Mouse (Mus musculus): Measurements from ENCODE around the gene Etv2. TPM values are rescaled to one million over a fixed set of nuclear protein-coding genes. Genes with fewer than 3 reads are reported as not detected.

The Etv2 gene
- polyA plus RNA-seq, 1 experiment from 2014 or later: not detected

DNA sequence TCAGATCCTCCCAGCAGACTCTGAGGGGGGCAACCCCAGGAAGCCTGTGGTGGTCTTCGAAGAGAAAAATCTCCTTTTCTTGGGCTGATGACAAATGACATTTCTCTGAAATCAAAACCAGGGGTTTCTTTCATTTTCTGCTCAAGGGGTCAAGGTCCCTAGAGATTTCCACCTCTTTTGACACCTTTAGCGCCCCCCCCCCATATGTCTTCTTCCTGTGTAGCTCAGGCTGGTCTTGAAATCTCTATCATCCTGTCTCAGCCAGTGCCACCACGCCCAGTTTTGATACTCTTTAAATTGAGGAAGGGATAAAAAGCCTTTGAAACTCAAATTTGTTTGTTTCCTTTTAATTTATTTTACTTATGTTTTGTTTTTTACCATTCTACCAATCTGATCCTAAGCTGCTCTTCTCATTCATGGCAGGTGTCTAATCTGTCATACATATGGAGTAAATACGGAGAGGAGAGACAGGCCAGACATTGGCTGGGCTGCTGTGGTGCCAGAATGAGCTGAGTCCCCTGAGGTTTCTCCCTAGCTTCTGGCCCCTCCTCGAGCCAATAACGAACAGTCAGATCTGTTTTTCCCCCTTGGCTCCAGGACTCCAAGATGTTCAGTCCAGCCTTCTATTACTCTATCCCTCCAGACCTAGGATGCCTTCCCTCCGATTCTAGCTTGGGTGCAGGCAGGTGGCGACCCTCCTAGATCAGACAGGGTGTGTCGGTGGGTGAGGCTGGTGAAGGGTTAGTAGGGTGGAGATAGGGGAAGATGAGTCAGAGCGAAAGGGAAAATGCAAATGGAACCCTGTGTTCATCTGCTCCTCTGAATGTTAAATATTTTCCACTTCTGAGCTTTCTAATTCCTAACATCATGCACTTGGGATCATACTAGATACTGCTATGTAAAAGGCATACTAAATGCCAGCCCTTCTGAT is 41.8 kb downstream of the Etv2 start:
- WGBS: 65% methylated on average over 10 of the region's 10 CpGs
- Histone ChIP-seq H3K4me2 (no peak overlapping the region), H3K9me3 (no peaks in the 10 kb centered on the region), H3K9ac (no peak overlapping the region), H3K27me3 (no peaks in the 10 kb centered on the region), H3K36me3 (no peaks in the 10 kb centered on the region), H3K4me3 (no peak overlapping the region), H3K4me1 (peaks cover 9% of the 10 kb centered on the region), H3K27ac (no peak overlapping the region)
- ATAC-seq (ENCODE audit: borderline replicate concordance, extremely low read depth, low FRiP score, low TSS enrichment): no peak

- ATAC-seq (ENCODE audit: borderline replicate concordance, extremely low read depth, low FRiP score, low TSS enrichment): no peak
- 34% methylated on average over 5 of the region's 5 CpGs for WGBS
- Histone ChIP-seq H3K4me2 (no peak overlapping the region), H3K9me3 (no peaks in the 10 kb centered on the region), H3K4me3 (no peak overlapping the region), H3K27ac (0 out of 2 replicates have a peak overlapping the region, but pooled peaks have one; percentile 8), H3K4me1 (peaks cover 6% of the 10 kb centered on the region), H3K36me3 (no peaks in the 10 kb centered on the region), H3K27me3 (no peaks in the 10 kb centered on the region), H3K9ac (no peak overlapping the region)
These were observed 42.8 kb downstream of the Etv2 start for GRCm38 (mm10) chr7:30592772-30593423.

DNA sequence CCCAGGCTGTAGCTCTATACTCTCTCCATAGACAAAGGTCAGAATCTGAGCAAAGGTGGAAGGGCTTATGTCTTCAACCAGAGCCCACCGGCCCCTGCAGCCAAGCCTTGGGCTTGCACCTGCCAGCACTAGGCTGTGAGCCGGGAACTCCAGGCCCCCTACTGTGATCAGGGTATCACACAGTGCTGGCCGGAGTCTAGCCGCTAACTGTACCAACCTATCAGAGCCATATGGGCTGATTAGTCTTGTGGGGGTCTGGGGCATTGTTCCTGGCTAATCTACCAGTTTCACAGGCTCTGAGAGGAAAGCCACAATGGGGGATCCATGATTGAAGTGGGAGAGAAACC is 44.1 kb downstream of the Etv2 start:
- peaks cover 16% of the 10 kb centered on the region for H3K4me1 ChIP-seq
- 62% methylated on average over 4 of the region's 4 CpGs for WGBS
- H3K9me3 ChIP-seq: no peaks in the 10 kb centered on the region
- H3K36me3 ChIP-seq: peaks cover 2% of the 10 kb centered on the region
- H3K27me3 ChIP-seq: no peaks in the 10 kb centered on the region
- no peak overlapping the region for H3K27ac ChIP-seq
- H3K4me2 ChIP-seq: no peak overlapping the region
- no peak overlapping the region for H3K9ac ChIP-seq
- no peak overlapping the region for H3K4me3 ChIP-seq
- ATAC-seq (ENCODE audit: borderline replicate concordance, extremely low read depth, low FRiP score, low TSS enrichment): no peak

GRCm38 (mm10) chr7:30590927-30591604 is 44.6 kb downstream of the Etv2 start:
- ATAC-seq (ENCODE audit: borderline replicate concordance, extremely low read depth, low FRiP score, low TSS enrichment): no peak
- Histone ChIP-seq H3K9me3 (no peaks in the 10 kb centered on the region), H3K27me3 (no peaks in the 10 kb centered on the region), H3K4me1 (peaks cover 18% of the 10 kb centered on the region), H3K36me3 (peaks cover 7% of the 10 kb centered on the region), H3K27ac (no peak overlapping the region), H3K9ac (no peak overlapping the region), H3K4me3 (no peak overlapping the region), H3K4me2 (no peak overlapping the region)
- WGBS: 84% methylated on average over 9 of the region's 9 CpGs

DNA sequence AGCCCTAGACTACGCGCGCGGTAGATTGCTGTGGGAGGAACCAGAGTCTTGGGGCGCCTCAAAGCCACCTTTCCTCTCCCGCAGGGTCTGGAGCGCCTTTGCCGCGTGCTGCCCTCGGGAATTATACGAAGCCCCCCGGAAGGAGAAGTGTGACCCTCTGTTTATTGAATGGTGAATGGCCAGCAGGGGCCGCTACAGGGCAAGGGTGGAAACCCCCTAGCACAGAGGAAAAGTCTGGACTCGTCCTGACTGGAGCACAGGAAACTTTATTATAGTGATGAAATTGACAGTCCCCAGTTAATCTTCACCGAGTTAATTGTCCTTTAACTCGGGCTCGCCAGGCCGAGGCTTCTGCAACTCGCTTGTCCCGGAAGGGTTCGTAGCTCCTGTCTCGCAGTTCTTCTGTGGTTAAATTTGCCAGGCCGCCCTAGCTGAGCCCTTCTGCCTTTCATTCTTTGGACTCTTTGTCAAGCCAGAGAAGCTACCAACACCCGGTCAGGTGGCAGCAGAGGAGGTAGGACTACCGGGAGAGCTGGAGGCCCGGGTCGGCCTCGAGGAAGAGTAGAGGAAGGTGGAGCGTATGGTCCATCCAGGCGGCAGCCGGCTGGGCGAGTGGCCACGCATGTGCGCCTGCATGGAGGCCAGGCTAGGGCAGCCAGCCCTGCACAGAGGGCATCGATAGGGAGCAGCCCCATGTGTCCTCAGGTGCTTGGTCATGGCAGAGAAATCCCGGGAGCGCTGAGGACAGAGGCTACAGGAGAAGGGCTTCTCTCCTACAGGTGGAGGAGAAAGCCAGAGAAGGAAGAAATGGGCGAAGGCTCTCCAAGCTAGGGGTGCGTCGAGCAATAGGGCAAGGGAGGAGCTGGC is 46.0 kb downstream of the Etv2 start:
- Histone ChIP-seq H3K4me1 (peaks cover 18% of the 10 kb centered on the region), H3K4me2 (peak overlapping the region; percentile 80), H3K9me3 (no peaks in the 10 kb centered on the region), H3K36me3 (peaks cover 21% of the 10 kb centered on the region), H3K9ac (peak overlapping the region; percentile 95), H3K27ac (peak overlapping the region; percentile 94), H3K27me3 (no peaks in the 10 kb centered on the region), H3K4me3 (peak overlapping the region; percentile 99)
- ATAC-seq (ENCODE audit: borderline replicate concordance, extremely low read depth, low FRiP score, low TSS enrichment): peak; percentile 55; the same call in 1 of the 2 replicates
- WGBS: 20% methylated on average over 39 of the region's 40 CpGs

DNA sequence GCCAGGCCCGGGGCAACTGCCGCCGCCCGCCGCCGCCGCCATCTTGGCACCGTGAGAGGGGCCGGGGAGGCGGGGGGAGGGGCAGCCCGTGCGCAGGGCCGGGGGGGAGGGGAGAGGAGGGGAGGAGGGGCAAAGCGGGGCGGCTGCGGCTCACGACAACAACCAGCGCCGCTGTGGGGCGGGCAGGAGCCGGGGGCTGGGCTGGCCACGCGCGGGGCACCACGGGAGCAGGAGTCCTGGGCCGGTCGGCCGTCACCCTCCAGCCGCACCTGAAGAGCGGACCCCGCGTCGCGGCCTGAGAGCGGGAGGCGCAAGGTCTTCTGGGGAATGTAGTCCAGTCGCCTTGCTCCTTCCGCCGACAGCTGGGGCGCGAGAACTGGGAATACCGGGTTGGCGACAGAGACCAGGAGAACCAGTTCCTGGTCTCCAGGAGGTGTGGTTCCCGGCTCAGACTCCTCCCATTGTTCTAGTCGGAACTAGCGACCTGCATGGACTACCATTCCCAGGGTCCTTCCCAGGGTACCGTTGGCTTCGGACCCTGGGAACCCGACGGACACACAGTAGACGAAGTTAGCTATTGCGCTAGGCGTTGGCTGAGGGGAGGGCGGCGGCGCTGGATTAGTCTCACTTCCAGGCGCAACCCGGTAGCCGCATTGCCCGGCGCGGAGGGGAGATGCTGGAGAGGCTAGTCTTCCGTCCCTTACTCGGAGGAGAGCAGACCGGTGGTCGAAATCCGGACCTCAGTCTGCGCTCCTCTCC is 46.8 kb downstream of the Etv2 start, which contains the start of gene Kmt2b:
TSS of gene Kmt2b (minus strand) at position 51 of the 759 bp plus-strand sequence.
- peaks cover 30% of the 10 kb centered on the region for H3K36me3 ChIP-seq
- peak within 1 kb of the TSS; percentile 99 for H3K4me3 ChIP-seq
- H3K4me2 ChIP-seq: peak within 1 kb of the TSS; percentile 80
- WGBS: under 1% methylated on average over 54 of the region's 68 CpGs
- no peaks in the 10 kb centered on the region for H3K27me3 ChIP-seq
- H3K9ac ChIP-seq: peak within 1 kb of the TSS; percentile 95
- ATAC-seq (ENCODE audit: borderline replicate concordance, extremely low read depth, low FRiP score, low TSS enrichment): peak; percentile 96
- no peaks in the 10 kb centered on the region for H3K9me3 ChIP-seq
- peak within 1 kb of the TSS; percentile 94 for H3K27ac ChIP-seq
- H3K4me1 ChIP-seq: peaks cover 18% of the 10 kb centered on the region

- peaks cover 38% of the 10 kb centered on the region for H3K36me3 ChIP-seq
- H3K4me2 ChIP-seq: peak overlapping the region; percentile 80
- 1% methylated on average over 67 of the region's 67 CpGs for WGBS
- peak overlapping the region; percentile 99 for H3K4me3 ChIP-seq
- ATAC-seq (ENCODE audit: borderline replicate concordance, extremely low read depth, low FRiP score, low TSS enrichment): peak; percentile 33
- no peaks in the 10 kb centered on the region for H3K9me3 ChIP-seq
- no peaks in the 10 kb centered on the region for H3K27me3 ChIP-seq
- H3K4me1 ChIP-seq: peaks cover 18% of the 10 kb centered on the region
- peak overlapping the region; percentile 95 for H3K9ac ChIP-seq
- peak overlapping the region; percentile 94 for H3K27ac ChIP-seq
These were observed 47.6 kb downstream of the Etv2 start for GRCm38 (mm10) chr7:30587842-30588667.

DNA sequence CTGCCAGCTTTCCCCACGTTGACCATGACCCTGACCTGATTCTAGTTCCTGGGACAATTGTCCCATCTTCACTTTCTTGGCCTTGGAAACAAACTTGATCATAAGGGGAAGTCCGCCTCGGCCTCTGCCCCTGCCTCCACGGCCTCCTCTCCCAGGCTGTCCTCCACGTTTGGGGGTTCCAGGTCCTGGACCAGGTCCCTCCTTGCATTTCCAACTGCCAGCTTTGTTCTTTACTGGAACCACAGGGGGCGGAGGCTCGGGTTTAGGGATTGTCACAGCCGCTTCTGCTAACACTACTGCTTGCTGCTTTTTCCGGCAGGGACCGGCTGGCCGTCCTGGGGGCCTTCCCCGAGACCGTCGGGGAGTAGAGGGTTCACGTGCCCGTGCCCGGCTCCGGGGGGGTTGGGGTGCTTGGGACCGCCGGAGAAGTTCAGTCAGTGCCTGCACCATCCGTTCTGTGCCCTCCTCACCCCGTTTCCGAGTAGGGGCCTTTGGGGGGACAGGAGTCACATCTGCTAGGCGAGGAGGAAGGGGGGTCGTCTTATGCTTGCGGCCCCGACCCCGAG is 49.1 kb downstream of the Etv2 start:
- peaks cover 53% of the 10 kb centered on the region for H3K36me3 ChIP-seq
- no peak for ATAC-seq (ENCODE audit: borderline replicate concordance, extremely low read depth, low FRiP score, low TSS enrichment)
- no peak overlapping the region for H3K9ac ChIP-seq

DNA sequence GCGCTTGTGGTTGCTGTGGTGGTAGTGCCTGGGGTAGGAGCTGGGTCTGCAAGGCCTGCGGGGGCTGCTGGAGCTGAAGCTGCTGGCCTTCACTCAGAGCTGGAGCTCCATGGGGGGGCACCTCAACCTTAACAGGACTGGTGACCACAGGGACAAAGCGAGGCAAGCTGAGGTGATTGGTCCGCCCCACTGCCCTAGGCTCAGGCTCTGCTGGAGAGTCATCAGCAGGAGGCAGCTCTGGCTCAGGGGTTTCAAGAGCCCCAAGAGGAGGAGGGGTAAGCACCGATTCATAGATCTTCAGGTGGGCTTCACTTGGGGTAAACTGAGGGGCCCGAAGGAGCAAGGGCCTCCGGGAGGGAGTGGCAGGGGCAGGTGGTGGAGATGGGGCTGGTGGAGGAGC is 50.5 kb downstream of the Etv2 start:
- Histone ChIP-seq H3K36me3 (peaks cover 66% of the 10 kb centered on the region), H3K4me2 (no peak overlapping the region), H3K9me3 (no peaks in the 10 kb centered on the region), H3K27ac (no peak overlapping the region), H3K4me3 (no peak overlapping the region), H3K27me3 (no peaks in the 10 kb centered on the region), H3K9ac (no peak overlapping the region), H3K4me1 (peaks cover 18% of the 10 kb centered on the region)
- no peak for ATAC-seq (ENCODE audit: borderline replicate concordance, extremely low read depth, low FRiP score, low TSS enrichment)
- WGBS: 95% methylated on average over 7 of the region's 7 CpGs

More for the DNA sequence above, 49.1 kb downstream of the Etv2 start:
- Histone ChIP-seq H3K4me3 (peak overlapping the region; percentile 99), H3K9me3 (no peaks in the 10 kb centered on the region), H3K4me2 (peak overlapping the region; percentile 80; the same call in 1 of the 2 replicates), H3K27ac (no peak overlapping the region), H3K27me3 (no peaks in the 10 kb centered on the region), H3K4me1 (peaks cover 18% of the 10 kb centered on the region)
- WGBS: 91% methylated on average over 28 of the region's 28 CpGs

DNA sequence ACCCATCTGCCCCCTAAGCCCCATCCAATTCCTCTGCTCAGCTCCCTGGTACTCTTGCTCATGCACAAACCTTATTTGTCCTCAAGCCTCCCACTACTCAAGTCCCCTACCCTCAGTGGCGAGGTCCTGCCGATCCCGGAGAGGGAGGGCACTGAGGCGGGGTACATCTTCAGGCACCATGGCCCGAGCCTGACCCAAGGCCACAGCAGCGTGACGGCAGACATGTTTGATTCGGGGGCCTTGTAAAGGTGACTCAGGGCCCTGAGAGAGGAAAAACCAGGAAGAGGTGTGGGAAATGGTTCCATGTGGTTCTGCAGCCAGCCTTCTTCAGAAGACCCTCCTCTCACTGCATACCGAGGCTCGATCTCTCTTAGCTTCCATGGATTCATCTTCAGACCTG is 51.3 kb downstream of the Etv2 start:
- Histone ChIP-seq H3K4me3 (no peak overlapping the region), H3K9me3 (no peaks in the 10 kb centered on the region), H3K27me3 (no peaks in the 10 kb centered on the region), H3K27ac (no peak overlapping the region), H3K4me1 (peaks cover 12% of the 10 kb centered on the region), H3K4me2 (no peak overlapping the region), H3K36me3 (peaks cover 74% of the 10 kb centered on the region), H3K9ac (no peak overlapping the region)
- ATAC-seq (ENCODE audit: borderline replicate concordance, extremely low read depth, low FRiP score, low TSS enrichment): no peak
- WGBS: 91% methylated on average over 10 of the region's 10 CpGs
